In the genomic region with DNA sequence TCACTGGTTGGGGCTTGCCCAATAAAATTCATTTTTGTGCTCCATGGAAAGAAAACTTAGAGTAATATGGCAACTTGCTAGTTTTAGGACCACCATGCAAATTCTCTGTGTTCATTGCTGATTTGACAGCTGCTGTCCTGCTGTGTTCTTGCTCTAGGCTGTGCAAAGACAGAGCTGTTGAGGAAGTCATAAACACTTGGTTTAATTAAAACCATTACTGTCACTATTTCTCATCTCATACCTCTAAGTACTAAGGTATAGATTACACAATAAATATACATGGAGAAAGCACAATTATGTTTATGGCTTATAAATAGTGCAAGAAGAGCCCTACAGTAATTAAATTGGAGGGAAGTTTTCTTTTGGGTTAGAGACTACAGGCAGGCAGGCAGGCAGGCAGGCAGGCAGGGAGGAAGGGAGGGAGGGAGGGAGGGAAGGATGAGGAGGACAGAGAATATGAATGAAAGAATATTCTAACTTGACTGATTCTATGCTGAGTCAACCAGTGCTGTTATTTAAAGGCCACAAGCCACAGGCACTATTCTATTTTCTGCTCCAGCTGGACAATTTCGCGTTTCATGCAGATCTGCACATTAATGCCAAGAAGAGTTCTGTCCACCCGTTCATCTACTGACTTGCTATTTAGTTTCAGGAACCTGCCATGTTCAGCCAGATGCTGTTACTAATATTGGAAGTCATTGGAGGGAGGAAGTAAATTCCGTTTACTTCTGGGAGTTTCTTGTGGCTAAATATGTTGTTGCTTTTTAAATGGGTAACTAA, we compare ENCODE assay signal across 17 mouse cellular contexts.
DNase-seq lines count a peak whose midpoint lies in the region; ATAC-seq lines count a peak whose summit lies in the region.
"Had no signal": no experiment of that assay in that cellular context is flagged by ENCODE, and none has a peak within 500 bp of the region (broad histone marks: within the 10 kb centered on the region; RNA-seq: fewer than 3 reads in every experiment).

No protein-coding gene starts in this region.

- DNase-seq in gastrocnemius, postnatal 25 days, result peak; percentile 12
- DNase-seq in gastrocnemius, postnatal 4 days (ENCODE audit: low spot score in 2 of 2), result no peak
- peak; percentile 13 to 16 for DNase-seq in right cerebral cortex, adult 2 months (ENCODE audit: low spot score in 2 of 2)
- DNase-seq in right cerebral cortex, postnatal 14 days, result no peak
- peak; percentile 3 for DNase-seq in left cerebral cortex, postnatal 36 days (ENCODE audit: low spot score in 2 of 2)
- DNase-seq in telencephalon, adult 2 months (ENCODE audit: low read depth, low spot score), result peak; percentile 31
- DNase-seq in forebrain, embryonic 11.5 days (ENCODE audit: low spot score), result no peak
- DNase-seq: adrenal gland, postnatal 14 days; cerebellum, adult 9-10 months; thymus, postnatal 14 days had no signal

- no peak overlapping the region for H3K4me2 ChIP-seq in forebrain, embryonic 11.5 days (ENCODE audit: low read depth, low read length, severe bottlenecking)
- H3K4me2 ChIP-seq: heart, embryonic 12.5 days; liver, embryonic 12.5 days; lung, embryonic 15.5 days had no signal

- H3K4me3 ChIP-seq in forebrain, embryonic 11.5 days (ENCODE audit: low read depth, low read length), result no peak overlapping the region
- H3K4me3 ChIP-seq: heart, embryonic 12.5 days; limb, embryonic 10.5 days; liver, embryonic 12.5 days; lung, embryonic 15.5 days had no signal

- no peaks in the 10 kb centered on the region for H3K36me3 ChIP-seq in forebrain, embryonic 11.5 days (ENCODE audit: control insufficient read depth, insufficient read depth, low read length)
- H3K36me3 ChIP-seq: heart, embryonic 12.5 days; limb, embryonic 10.5 days; liver, embryonic 12.5 days; lung, embryonic 15.5 days had no signal

- no peaks in the 10 kb centered on the region for H3K9me3 ChIP-seq in forebrain, embryonic 11.5 days (ENCODE audit: control insufficient read depth, low read length)
- H3K9me3 ChIP-seq: heart, embryonic 12.5 days; limb, embryonic 10.5 days; liver, embryonic 12.5 days; lung, embryonic 15.5 days had no signal

- no peaks in the 10 kb centered on the region for H3K4me1 ChIP-seq in forebrain, embryonic 11.5 days (replicated peaks; ENCODE audit: control insufficient read depth, insufficient read depth, low read length)
- H3K4me1 ChIP-seq: heart, embryonic 12.5 days; liver, embryonic 12.5 days; lung, embryonic 15.5 days had no signal

- intact Hi-C loops in left cerebral cortex, postnatal 36 days (cut with DNase I), result no loop called here

- no peak for ATAC-seq in forebrain, embryonic 11.5 days (replicated peaks; ENCODE audit: low FRiP score)
- ATAC-seq: CD4-positive, CD25-positive, alpha-beta regulatory T cell, adult 4 months; liver, embryonic 12.5 days; midbrain, embryonic 16.5 days had no signal

- no peak overlapping the region for H3K27ac ChIP-seq in forebrain, embryonic 11.5 days (ENCODE audit: low read depth, low read length)
- H3K27ac ChIP-seq: kidney, postnatal 0 days; limb, embryonic 10.5 days; liver, embryonic 12.5 days; lung, embryonic 15.5 days had no signal

- WGBS in forebrain, embryonic 11.5 days, result 86% methylated on average over 4 of the region's 4 CpGs

- no peaks in the 10 kb centered on the region for H3K27me3 ChIP-seq in forebrain, embryonic 11.5 days (ENCODE audit: control insufficient read depth, insufficient read depth, low read length)
- H3K27me3 ChIP-seq: heart, embryonic 12.5 days; liver, embryonic 12.5 days; lung, embryonic 15.5 days had no signal

- H3K9ac ChIP-seq in forebrain, embryonic 11.5 days (ENCODE audit: low read length), result no peak overlapping the region
- H3K9ac ChIP-seq: heart, embryonic 12.5 days; liver, embryonic 12.5 days; lung, embryonic 15.5 days had no signal

Comparison
In these comparisons a context has a peak if more than half of its experiments do, and no peak if none do; other contexts are left out.
1. DNase-seq: peak in gastrocnemius, postnatal 25 days (single experiment), right cerebral cortex, adult 2 months (2 of 2), left cerebral cortex, postnatal 36 days (2 of 2) and telencephalon, adult 2 months (single experiment); none in gastrocnemius, postnatal 4 days (0 of 2), right cerebral cortex, postnatal 14 days (single experiment) and forebrain, embryonic 11.5 days (single experiment).